Mouse (Mus musculus) stomach, postnatal 0 days (tissue): ENCODE results near the gene Ppargc1a.

Source experiments
- CTCF ChIP-seq: IDR thresholded peaks from 2 replicates; pipeline ENCODE4 v1.5.1; 2016; ENCODE audit warnings: antibody characterized with exemption, low read depth, mild to moderate bottlenecking, moderate library complexity
- EP300 ChIP-seq: optimal IDR thresholded peaks from 2 replicates; pipeline ENCODE3; 2016; ENCODE audit warnings: antibody characterized with exemption

GRCm38 (mm10) chr5:51415456-51415855 lies 152.1 kb downstream of the Ppargc1a start:
- TF ChIP-seq CTCF, result no peak
- TF ChIP-seq EP300, result no peak
